Mouse (Mus musculus) layer of hippocampus, adult 9-10 months (tissue): ENCODE data around the gene Scn3a.

Source experiments
- DNase-seq: peaks from one replicate; pipeline ENCODE4 v3.0.0; 2022; ENCODE audit warnings: low spot score

Gene Scn3a

GRCm38 (mm10) chr2:65566793-65567787 is at the start of gene Scn3a:
Gene Scn3a, minus strand, starts transcription at chr2:65567627.
- DNase-seq: peak; percentile 46

- no peak for DNase-seq
These were observed 44.5 kb upstream of the Scn3a start for GRCm38 (mm10) chr2:65611887-65612286.

- DNase-seq: no peak
These were observed 40.4 kb upstream of the Scn3a start for GRCm38 (mm10) chr2:65607813-65608212.

GRCm38 (mm10) chr2:65587679-65588078 is 20.3 kb upstream of the Scn3a start:
- DNase-seq: no peak

DNA sequence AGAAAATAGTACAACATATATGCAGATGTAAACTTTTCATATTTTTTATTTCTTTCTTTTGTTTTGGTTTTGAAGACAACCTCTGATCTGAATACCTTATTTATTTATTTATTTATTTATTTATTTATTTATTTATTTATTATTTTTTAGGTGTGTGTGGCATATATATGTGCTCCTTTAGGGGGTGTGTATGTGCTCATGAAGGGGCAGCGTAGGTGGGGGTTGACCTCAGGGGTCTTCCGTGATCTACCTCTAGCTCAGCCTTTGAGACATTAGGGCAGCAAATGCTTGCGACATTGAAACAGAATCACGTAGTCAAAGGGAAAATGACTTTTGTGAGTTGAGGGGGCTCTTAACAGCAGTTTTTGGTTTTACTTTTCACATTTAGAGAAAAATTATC is 498 bp upstream of the Scn3a start:
- no peak for DNase-seq

DNA sequence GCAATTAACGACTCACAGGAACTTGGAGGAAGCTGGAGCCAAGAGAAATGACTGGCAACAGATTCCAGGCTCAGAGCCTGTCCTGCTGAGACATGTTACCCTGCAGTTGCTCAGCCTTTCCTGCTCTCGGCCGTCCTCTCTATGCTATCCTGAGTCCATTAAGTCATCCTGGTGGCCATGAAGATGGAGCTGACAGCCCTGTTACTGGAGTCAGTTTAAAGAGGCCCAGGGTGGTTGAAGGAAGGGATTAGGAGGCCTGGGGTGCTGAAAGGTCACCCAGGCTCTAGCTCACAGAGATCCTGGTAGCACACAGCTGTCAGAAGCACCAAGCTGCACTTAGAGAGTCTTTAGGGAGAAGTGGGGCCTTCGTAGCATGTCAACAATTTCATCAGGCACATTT is 3.5 kb downstream of the Scn3a start:
- no peak for DNase-seq

DNA sequence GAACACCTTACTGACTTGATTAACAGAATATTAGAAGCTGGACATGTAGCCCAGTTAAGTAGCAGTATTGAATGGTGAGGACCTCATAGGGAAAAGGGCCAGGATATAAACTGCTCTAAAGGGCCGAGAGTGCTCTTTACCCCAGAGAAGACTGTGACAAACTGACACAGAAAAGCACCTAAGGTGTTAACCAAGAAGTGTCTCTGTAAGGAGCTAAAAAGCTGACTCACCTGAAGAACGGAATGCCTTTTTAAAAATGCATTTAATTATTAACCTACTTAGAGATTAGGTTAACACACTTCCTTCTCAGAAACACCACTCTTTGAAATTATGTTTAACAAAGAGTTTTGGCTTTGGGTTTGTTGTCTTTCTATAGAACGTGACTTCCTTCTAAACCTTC is 9.7 kb downstream of the Scn3a start:
- DNase-seq: no peak

GRCm38 (mm10) chr2:65554662-65555061 is 12.8 kb downstream of the Scn3a start:
- DNase-seq: no peak

DNA sequence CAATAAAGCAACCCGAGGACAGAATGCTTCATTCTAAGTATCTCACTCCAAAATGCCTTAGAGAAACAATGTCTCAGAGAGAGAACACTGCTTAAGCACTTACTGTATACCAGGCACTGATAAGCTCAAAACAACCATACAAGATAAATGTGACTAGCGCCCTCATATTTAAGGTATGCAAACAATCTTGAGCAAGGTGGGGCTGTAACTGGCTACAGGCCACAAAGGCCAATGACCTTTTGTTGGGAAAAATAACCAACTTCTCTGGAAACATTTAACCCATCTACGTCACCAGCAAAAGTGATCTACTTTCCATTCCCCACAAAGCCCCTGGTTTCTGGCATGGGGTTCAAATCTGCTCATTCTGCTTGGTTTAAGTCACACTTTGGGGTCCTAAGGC is 14.0 kb downstream of the Scn3a start:
- no peak for DNase-seq

DNA sequence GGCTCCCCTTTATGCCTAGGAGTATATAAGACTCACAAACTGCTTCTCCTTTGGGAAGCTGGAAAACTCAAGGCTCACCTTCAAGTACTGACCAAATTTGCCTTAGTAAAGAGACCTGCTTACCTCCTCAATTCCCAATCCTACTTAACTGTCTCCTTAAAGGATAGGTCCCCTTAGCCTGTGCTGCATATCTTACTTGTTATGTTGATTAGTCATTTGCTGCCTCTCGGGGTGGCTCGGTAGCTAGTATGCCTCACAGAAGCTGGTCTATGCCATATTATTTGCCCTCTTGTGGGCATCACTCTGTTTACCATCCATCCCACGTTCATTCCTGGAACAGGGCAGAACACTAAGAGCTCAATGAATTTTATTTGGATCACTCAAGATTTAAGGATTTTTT is 14.7 kb downstream of the Scn3a start:
- DNase-seq: no peak

GRCm38 (mm10) chr2:65552222-65552621 is 15.2 kb downstream of the Scn3a start:
- no peak for DNase-seq

DNA sequence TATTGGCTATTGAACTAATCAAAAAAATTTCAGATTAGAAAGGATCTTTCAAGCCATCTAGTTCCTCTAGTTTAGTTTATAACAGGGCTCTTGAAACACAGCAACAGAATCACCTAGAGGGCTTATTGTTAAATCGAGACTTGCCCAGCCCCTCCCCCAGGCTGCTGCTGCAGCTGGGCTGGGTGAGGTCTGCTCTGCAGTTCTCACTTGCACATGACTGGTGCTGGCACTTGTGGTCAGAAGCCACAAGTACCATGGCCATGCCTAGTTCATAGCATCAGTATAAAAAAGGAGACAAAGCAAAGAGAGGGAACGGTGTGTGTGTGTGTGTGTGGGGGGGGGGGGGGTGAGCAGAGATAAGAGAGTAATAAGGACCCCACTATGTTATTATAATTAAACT is 15.7 kb downstream of the Scn3a start:
- DNase-seq: no peak

- no peak for DNase-seq
These were observed 16.9 kb downstream of the Scn3a start for GRCm38 (mm10) chr2:65550564-65550963.

DNA sequence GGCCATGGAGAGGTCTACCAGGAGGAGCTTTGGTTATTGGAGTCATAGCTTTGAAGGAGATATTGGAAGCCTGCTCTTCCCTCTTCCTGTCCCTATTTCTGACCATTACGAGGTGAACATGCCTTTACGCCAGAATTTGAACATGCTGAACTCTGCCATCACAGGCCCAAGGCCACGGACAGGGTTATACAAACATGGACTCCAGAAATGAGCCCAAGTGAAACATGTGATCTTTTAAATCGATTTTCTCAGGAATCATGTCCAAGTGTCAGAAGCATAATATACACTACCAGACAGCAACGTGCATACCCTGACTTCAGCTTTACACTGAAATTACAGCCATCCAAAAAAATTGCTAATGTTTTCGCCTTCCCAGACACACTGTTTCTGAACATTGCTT is 18.8 kb downstream of the Scn3a start:
- no peak for DNase-seq

DNA sequence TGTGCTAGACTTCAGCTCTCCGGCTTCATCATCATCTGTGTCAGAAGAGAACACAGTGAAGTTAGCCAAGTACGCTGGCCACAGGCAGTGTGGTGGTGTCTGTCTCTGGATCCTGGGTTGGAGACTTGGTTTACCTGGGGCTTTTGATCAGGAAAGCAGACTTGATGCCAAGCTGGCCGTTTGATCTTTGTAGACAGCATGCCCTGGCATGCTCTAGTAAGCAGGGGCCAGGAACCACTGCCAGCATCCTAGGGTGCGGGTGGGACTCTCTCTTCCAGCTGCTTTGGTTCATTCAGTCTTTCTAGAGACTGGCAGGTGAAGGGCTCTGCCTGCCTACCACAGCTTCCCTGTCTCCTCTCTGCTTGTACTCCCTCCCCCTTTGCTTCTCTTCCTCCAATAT is 20.1 kb downstream of the Scn3a start:
- DNase-seq: no peak

DNA sequence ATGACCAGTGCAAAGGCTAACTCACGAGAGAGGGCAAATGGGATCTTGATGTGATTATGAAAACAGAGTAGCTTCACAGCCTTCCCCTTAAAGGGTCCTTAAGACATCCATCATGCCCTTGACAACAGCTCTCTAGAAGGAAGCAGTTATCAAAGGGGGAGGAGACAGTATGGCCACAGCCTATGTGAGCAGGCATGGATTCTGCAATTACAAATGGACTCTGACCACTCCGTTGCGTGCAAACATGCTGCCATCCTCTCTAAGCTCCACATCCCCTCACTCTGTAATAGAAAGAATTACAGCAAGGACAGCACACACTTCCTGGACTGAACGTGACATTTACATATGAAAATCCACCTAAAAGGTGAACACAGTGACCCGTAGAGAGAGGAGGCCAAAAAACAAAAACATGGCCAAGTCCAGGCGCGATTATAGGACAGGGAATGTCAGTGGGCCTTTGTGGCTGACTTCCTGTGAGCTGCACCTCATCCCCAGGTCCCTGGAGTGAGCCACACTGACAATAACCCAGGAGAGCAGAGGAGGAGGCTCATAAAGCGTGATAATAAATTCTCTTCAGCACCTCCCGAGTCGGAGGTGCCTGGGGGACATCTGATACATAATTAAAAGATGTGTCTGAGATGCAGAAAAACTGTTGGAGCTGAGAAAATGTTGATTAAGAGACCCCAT is 24.4 kb downstream of the Scn3a start:
- no peak for DNase-seq

DNA sequence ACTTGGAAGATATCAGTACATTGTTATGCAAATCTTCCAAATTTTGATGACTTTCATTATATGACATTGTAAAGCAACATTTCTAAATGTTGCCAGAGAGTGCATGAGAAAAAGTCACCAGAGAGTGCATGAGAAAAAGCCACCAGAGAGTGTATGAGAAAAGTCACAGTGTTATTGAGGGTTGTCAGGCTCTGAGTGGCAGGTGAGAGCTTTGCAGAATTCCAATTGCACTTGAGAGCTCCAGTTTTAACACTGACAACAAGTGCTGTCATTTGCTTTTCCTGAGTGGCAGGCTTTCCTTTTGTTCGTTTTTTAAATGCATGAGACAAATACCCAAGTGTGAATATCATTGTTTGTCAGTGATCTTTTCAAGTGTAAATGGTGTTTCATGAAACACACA is 25.6 kb downstream of the Scn3a start:
- no peak for DNase-seq

- no peak for DNase-seq
These were observed 29.0 kb downstream of the Scn3a start for GRCm38 (mm10) chr2:65538436-65538835.

DNA sequence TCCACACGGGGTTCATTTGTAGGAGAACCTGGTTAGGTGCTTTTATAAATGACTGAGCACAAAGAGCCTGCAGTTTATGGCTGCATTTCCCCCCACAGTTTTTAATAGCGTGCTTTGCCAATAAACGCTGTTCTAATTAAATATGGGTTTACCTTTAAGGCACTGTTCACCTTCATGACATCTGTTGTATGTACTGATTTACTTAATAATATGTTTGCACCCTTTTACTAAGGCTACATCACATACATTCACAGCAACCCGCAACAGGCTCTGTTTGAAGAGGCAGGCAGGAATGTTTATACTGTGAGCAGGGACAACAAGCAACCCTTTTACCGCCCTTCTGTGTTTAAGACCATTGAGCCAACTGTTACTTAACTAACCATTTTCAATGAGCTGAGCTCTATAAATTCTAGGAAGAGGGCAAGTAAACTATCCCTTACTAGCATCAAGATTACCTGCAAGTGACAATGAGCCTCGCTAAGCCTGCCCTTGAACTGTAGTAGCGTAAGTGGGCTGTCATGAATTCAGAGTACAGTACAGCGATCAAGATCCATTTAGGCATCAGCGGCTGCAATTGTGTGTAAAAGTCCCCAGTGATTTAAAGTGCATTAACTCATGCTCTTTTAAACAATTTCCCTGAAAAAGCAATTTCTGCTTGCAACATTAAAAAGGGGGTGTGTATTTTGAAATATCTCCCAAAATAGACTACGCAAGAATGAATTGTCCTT is 35.1 kb downstream of the Scn3a start:
- no peak for DNase-seq

DNA sequence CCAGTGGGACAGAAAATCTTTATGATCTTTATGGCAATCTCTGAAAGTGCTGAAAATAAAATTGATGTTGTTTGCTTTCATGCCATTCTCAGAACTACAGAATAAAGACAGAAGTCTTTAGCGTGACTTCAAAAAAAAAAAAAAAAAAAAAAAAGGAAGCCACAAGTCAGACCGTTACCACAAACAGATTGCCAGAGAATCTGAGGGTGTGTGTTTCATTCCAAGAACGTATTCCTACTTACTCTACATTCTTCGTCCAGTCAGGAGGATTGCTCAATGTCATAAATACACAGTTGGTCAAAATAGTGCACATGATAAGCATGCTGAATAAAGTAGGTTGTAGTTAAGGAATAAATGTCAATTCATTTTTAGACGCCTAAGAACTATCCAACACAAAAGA is 38.3 kb downstream of the Scn3a start:
- DNase-seq: no peak

GRCm38 (mm10) chr2:65516703-65517102 is 50.7 kb downstream of the Scn3a start:
- no peak for DNase-seq

DNA sequence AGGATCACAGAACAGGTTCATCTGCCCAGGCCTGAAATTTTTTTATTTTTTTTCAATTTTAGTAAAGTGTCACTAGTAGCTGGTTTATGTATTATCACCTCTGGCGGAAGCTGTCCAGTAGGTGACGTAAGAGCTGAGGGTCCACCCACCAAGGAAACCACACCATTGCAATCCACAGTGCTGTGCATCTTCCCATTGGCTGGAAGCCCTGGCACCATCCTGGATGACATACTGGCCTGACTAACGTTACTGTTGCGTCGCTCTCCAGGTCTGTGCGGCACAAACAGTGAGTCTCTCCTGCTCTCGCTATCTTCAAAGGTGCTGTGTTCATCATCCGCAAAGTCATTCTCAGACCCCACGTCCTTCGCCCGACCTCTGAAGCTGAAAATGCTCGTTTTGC is 59.2 kb downstream of the Scn3a start:
- no peak for DNase-seq

- DNase-seq: no peak
These were observed 77.0 kb downstream of the Scn3a start for GRCm38 (mm10) chr2:65490450-65490849.
